Comparison of ENCODE assay signal across 16 mouse cellular contexts in the genomic region with DNA sequence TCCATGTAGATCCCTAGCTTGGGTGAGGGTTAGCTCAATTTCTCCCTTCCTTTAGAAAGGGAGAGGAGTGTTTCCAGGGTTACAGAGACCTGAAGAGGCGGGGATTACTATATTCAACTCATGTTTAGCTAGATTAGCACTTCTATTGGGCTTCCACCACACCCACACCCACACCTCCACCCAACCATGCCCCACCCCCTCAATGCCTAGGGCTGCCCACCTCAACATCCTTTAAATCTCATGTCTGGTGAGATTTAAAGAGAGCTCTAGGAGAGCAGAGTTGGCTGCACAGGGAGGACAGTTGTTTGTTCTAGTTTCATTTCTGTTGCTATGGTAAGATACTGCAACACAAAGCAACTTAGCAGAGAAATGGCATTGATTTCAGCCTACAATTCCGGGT.
DNase-seq lines count a peak whose midpoint lies in the region; ATAC-seq and TF ChIP-seq lines count a peak whose summit lies in the region.
"Had no signal": no experiment of that assay in that cellular context is flagged by ENCODE, and none has a peak within 500 bp of the region (broad histone marks: within the 10 kb centered on the region; RNA-seq: fewer than 3 reads in every experiment).

No protein-coding gene starts in this region.

- no peaks in the 10 kb centered on the region for H3K27me3 ChIP-seq in heart, adult 2 months (ENCODE audit: control insufficient read depth, insufficient read depth, low read length)
- peaks cover 35% of the 10 kb centered on the region for H3K27me3 ChIP-seq in lung, embryonic 15.5 days
- H3K27me3 ChIP-seq in embryonic facial prominence, embryonic 14.5 days (replicated peaks; ENCODE audit: control insufficient read depth, insufficient read depth, low read length): no peaks in the 10 kb centered on the region
- H3K27me3 ChIP-seq in stomach, postnatal 0 days (ENCODE audit: control insufficient read depth, insufficient read depth, low read length): no peaks in the 10 kb centered on the region
- H3K27me3 ChIP-seq: forebrain, embryonic 15.5 days; intestine, embryonic 15.5 days; liver, embryonic 12.5 days; neural tube, embryonic 15.5 days had no signal

- TF ChIP-seq CTCF in heart, adult 2 months (IDR thresholded peaks at IDR 0.05): no peak
- no peak for TF ChIP-seq CTCF in stomach, postnatal 0 days (IDR thresholded peaks at IDR 0.05; ENCODE audit: low read depth)

- peak overlapping the region; percentile 51 for H3K27ac ChIP-seq in heart, adult 2 months
- peak overlapping the region; percentile 15; the same call in 1 of the 2 replicates for H3K27ac ChIP-seq in lung, embryonic 15.5 days
- H3K27ac ChIP-seq in embryonic facial prominence, embryonic 14.5 days (replicated peaks; ENCODE audit: low read depth, low read length): peak overlapping the region; percentile 15; the same call in 1 of the 2 replicates
- peak overlapping the region; percentile 8; the same call in 1 of the 2 replicates for H3K27ac ChIP-seq in stomach, postnatal 0 days (replicated peaks)
- H3K27ac ChIP-seq: forebrain, embryonic 15.5 days; hindbrain, embryonic 13.5 days; intestine, embryonic 15.5 days; liver, embryonic 12.5 days; neural tube, embryonic 15.5 days had no signal

- H3K4me2 ChIP-seq in lung, embryonic 15.5 days: no peak overlapping the region
- no peak overlapping the region for H3K4me2 ChIP-seq in embryonic facial prominence, embryonic 14.5 days (ENCODE audit: low read depth, low read length)
- H3K4me2 ChIP-seq in stomach, postnatal 0 days (replicated peaks; ENCODE audit: low read depth): no peak overlapping the region
- H3K4me2 ChIP-seq: forebrain, embryonic 15.5 days; hindbrain, embryonic 13.5 days; intestine, embryonic 15.5 days; liver, embryonic 12.5 days; neural tube, embryonic 15.5 days had no signal

- no peak overlapping the region for H3K4me3 ChIP-seq in heart, adult 2 months
- no peak overlapping the region for H3K4me3 ChIP-seq in lung, embryonic 15.5 days
- H3K4me3 ChIP-seq in embryonic facial prominence, embryonic 14.5 days (ENCODE audit: low read depth, low read length): no peak overlapping the region
- H3K4me3 ChIP-seq in stomach, postnatal 0 days (ENCODE audit: low read depth, low read length): no peak overlapping the region
- H3K4me3 ChIP-seq: forebrain, embryonic 15.5 days; hindbrain, embryonic 13.5 days; intestine, embryonic 15.5 days; liver, embryonic 12.5 days; neural tube, embryonic 15.5 days had no signal

- H3K4me1 ChIP-seq in heart, adult 2 months (ENCODE audit: control insufficient read depth, insufficient read depth, low read length): peaks cover 17% of the 10 kb centered on the region
- peaks cover 21% of the 10 kb centered on the region for H3K4me1 ChIP-seq in lung, embryonic 15.5 days
- peaks cover 10% of the 10 kb centered on the region for H3K4me1 ChIP-seq in embryonic facial prominence, embryonic 14.5 days (ENCODE audit: control insufficient read depth, insufficient read depth, low read length)
- peaks cover 4% of the 10 kb centered on the region; the same call in 1 of the 2 replicates for H3K4me1 ChIP-seq in stomach, postnatal 0 days (replicated peaks; ENCODE audit: control insufficient read depth, insufficient read depth)
- H3K4me1 ChIP-seq: liver, embryonic 12.5 days had no signal

- no peaks in the 10 kb centered on the region for H3K36me3 ChIP-seq in heart, adult 2 months (ENCODE audit: control insufficient read depth, insufficient read depth, low read length)
- H3K36me3 ChIP-seq in lung, embryonic 15.5 days: no peaks in the 10 kb centered on the region
- no peaks in the 10 kb centered on the region for H3K36me3 ChIP-seq in embryonic facial prominence, embryonic 14.5 days (ENCODE audit: control insufficient read depth, insufficient read depth, low read length)
- H3K36me3 ChIP-seq in stomach, postnatal 0 days (ENCODE audit: control insufficient read depth, insufficient read depth, low read length): no peaks in the 10 kb centered on the region
- H3K36me3 ChIP-seq: forebrain, embryonic 15.5 days; hindbrain, embryonic 13.5 days; intestine, embryonic 15.5 days; liver, embryonic 12.5 days; neural tube, embryonic 15.5 days had no signal

- intact Hi-C loops in heart, adult 2 months (cut with DNase I): loop anchor here (5.0 kb wide), 1 partner anchor 287 kb away; the partner anchor contains the start of gene Ackr3
- intact Hi-C loops in heart, postnatal 10 days (cut with DNase I): loop anchor here (5.0 kb wide), 1 partner anchor 98 kb away; no protein-coding TSS in a partner anchor

- no peaks in the 10 kb centered on the region for H3K9me3 ChIP-seq in lung, embryonic 15.5 days
- no peaks in the 10 kb centered on the region for H3K9me3 ChIP-seq in embryonic facial prominence, embryonic 14.5 days (ENCODE audit: control insufficient read depth, low read length)
- H3K9me3 ChIP-seq in stomach, postnatal 0 days (ENCODE audit: control insufficient read depth, low read length): no peaks in the 10 kb centered on the region
- H3K9me3 ChIP-seq: forebrain, embryonic 15.5 days; hindbrain, embryonic 13.5 days; intestine, embryonic 15.5 days; liver, embryonic 12.5 days; neural tube, embryonic 15.5 days had no signal

- TF ChIP-seq EP300 in heart, adult 2 months (IDR thresholded peaks at IDR 0.05; ENCODE audit: insufficient read depth, low read depth, low read length): no peak
- no peak for TF ChIP-seq EP300 in stomach, postnatal 0 days (optimal IDR thresholded peaks at IDR 0.05)

- H3K9ac ChIP-seq in heart, adult 2 months (ENCODE audit: low read depth, low read length): no peak overlapping the region
- no peak overlapping the region for H3K9ac ChIP-seq in lung, embryonic 15.5 days
- no peak overlapping the region for H3K9ac ChIP-seq in embryonic facial prominence, embryonic 14.5 days (ENCODE audit: low read depth, low read length)
- no peak overlapping the region for H3K9ac ChIP-seq in stomach, postnatal 0 days (ENCODE audit: low read length)
- H3K9ac ChIP-seq: forebrain, embryonic 15.5 days; hindbrain, embryonic 13.5 days; intestine, embryonic 15.5 days; liver, embryonic 12.5 days; neural tube, embryonic 15.5 days had no signal

- H3K79me2 ChIP-seq in heart, adult 2 months (replicated peaks; ENCODE audit: control insufficient read depth, insufficient read depth, low read length): no peaks in the 10 kb centered on the region

- DNase-seq in heart, adult 2 months: no peak
- DNase-seq in heart, postnatal 10 days: no peak
- no peak for DNase-seq in lung, postnatal 36 days
- DNase-seq in embryonic facial prominence, embryonic 14.5 days (ENCODE audit: low spot score): no peak
- no peak for DNase-seq in stomach, postnatal 0 days (ENCODE audit: low spot score)
- no peak for DNase-seq in kidney, postnatal 14 days
- DNase-seq: adrenal gland, postnatal 10 days; cerebellum, adult 2 months; thymus, adult 2 months had no signal

- WGBS in heart, adult 2 months: 71% methylated on average over 2 of the region's 2 CpGs
- 78% methylated on average over 2 of the region's 2 CpGs for WGBS in lung, embryonic 15.5 days
- 79% methylated on average over 2 of the region's 2 CpGs for WGBS in embryonic facial prominence, embryonic 14.5 days
- 74% methylated on average over 2 of the region's 2 CpGs for WGBS in stomach, postnatal 0 days

- no peak for ATAC-seq in lung, embryonic 15.5 days (ENCODE audit: borderline replicate concordance, extremely low read depth, low FRiP score, low TSS enrichment)
- no peak for ATAC-seq in embryonic facial prominence, embryonic 14.5 days (ENCODE audit: low read depth)
- no peak for ATAC-seq in stomach, postnatal 0 days (ENCODE audit: low FRiP score, low TSS enrichment)
- ATAC-seq: forebrain, embryonic 15.5 days; intestine, embryonic 15.5 days; liver, embryonic 12.5 days; lung, postnatal 0 days had no signal

- no peak for TF ChIP-seq POLR2A in heart, adult 2 months (IDR thresholded peaks at IDR 0.05; ENCODE audit: insufficient read depth, low read depth, low read length)
